Mouse (Mus musculus) ES-E14 (cell line): ENCODE data around the gene Rasa3. TPM values are rescaled to one million over a fixed set of nuclear protein-coding genes. Genes with fewer than 3 reads are reported as not detected.

Source experiments
- DNase-seq: peaks from one replicate; pipeline ENCODE4 v3.0.0-alpha.2; 2013; ENCODE audit warnings: low read depth, low spot score
- H3K27ac ChIP-seq: 2 replicates; pipeline ENCODE4 v1.5.1; 2012; ENCODE audit warnings: low read depth, mild to moderate bottlenecking, low read length, moderate library complexity, mixed read lengths; ENCODE audit not compliant: poor library complexity, insufficient read depth, severe bottlenecking
- H3K36me3 ChIP-seq: 2 replicates; pipeline ENCODE4 v1.6.1; 2012; ENCODE audit warnings: mild to moderate bottlenecking, low read length, moderate library complexity, mixed read lengths; ENCODE audit not compliant: control insufficient read depth, poor library complexity, insufficient read depth, severe bottlenecking
- H3K4me1 ChIP-seq, 2 experiments: fragments of 150-350 bp in 1 of 2; sonication (generic) in 1 of 2; 2 replicates each; pipeline ENCODE4 v1.6.1; 2012; ENCODE audit warnings: low read length in 2 of 2, mild to moderate bottlenecking in 1 of 2, mixed read lengths in 1 of 2; ENCODE audit not compliant: control insufficient read depth in 2 of 2, insufficient read depth in 2 of 2, poor library complexity in 1 of 2
- H3K4me3 ChIP-seq, 2 experiments: fragments of 150-350 bp in 1 of 2; sonication (generic) in 1 of 2; 2 replicates each; pipeline ENCODE4 v1.5.1; 2012; ENCODE audit warnings: low read length in 2 of 2, low read depth in 1 of 2, mild to moderate bottlenecking in 1 of 2, mixed read lengths in 1 of 2; ENCODE audit not compliant: insufficient read depth in 1 of 2, poor library complexity in 1 of 2, severe bottlenecking in 1 of 2
- H3K9ac ChIP-seq: 2 replicates; pipeline ENCODE4 v1.6.1; 2012; ENCODE audit warnings: low read depth, mild to moderate bottlenecking, low read length, mixed read lengths; ENCODE audit not compliant: poor library complexity, insufficient read depth, severe bottlenecking
- H3K9me3 ChIP-seq: fragments of 150-350 bp; sonication (generic); 2 replicates; pipeline ENCODE4 v1.6.1; 2012; ENCODE audit warnings: low read depth, mild to moderate bottlenecking, low read length; ENCODE audit not compliant: control insufficient read depth, insufficient read depth
- CHD2 ChIP-seq: IDR thresholded peaks from 2 replicates; pipeline ENCODE4 v1.6.1; 2014; ENCODE audit warnings: mild to moderate bottlenecking, low read depth, low read length, inconsistent platforms
- HCFC1 ChIP-seq: IDR thresholded peaks from 2 replicates; pipeline ENCODE4 v1.6.1; 2012; ENCODE audit warnings: low read length, inconsistent platforms, borderline replicate concordance; ENCODE audit not compliant: insufficient read depth
- MAFK ChIP-seq: IDR thresholded peaks from 2 replicates; pipeline ENCODE4 v1.6.1; 2014; ENCODE audit warnings: mild to moderate bottlenecking, low read depth, low read length, inconsistent platforms; ENCODE audit not compliant: insufficient read depth
- ZC3H11A ChIP-seq: IDR thresholded peaks from 2 replicates; pipeline ENCODE4 v1.6.1; 2012; ENCODE audit warnings: low read depth, mild to moderate bottlenecking, inconsistent platforms, low read length, borderline replicate concordance
- ZNF384 ChIP-seq: IDR thresholded peaks from 2 replicates; pipeline ENCODE4 v1.6.1; 2012; ENCODE audit warnings: low read depth, low read length, inconsistent platforms
- in situ Hi-C, 2 experiments: fragments of 600-800 bp; cut with MboI; formaldehyde crosslinking; loops; one replicate each; pipeline ENCODE4 v1.15.1; 2025; ENCODE audit warnings: low sequenced_read_pairs in 2 of 2, inconsistent platforms in 1 of 2; ENCODE audit not compliant: unreplicated experiment in 2 of 2
- total RNA-seq: library from RNA; depleted of rRNA; stranded (reverse); fragments of 300-350 nt; gene quantifications from 2 replicates; pipeline ENCODE4 v1.2.3, GENCODE M21; 2012

Rasa3 gene
- total RNA-seq, 1 experiment, result 14.4 TPM

DNA sequence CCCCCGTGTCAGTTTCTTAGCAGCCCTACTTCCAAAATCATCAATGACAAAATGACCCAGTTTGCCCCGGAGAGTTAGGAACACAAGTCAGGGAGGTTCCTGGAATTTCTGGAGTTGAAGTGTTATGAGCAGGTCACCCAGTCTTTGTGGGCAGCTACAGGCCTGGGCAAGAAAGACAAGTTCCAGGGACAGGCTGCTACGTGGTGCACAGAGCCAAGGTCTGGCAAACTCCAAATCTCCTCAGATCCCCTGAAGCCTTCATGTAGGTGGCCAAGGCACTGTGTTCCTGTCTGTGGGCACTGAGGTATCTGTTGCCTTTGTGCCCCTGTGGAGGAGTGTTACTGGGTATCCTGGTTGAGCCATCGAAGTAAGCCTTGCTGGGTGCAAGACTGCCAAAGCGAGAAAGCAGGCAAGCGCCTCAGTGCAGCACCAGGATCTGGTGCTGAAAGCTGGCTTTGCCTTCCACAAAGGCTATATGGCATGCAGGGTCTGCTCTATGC, 12.6 kb downstream of the Rasa3 start:
- no peak overlapping the region for H3K27ac ChIP-seq
- in situ Hi-C loops, result no loop called here
- H3K36me3 ChIP-seq, result no peaks in the 10 kb centered on the region
- TF ChIP-seq CHD2, result no peak
- no peak for TF ChIP-seq ZNF384
- no peak for TF ChIP-seq HCFC1
- no peaks in the 10 kb centered on the region for H3K4me1 ChIP-seq
- H3K9me3 ChIP-seq, result no peaks in the 10 kb centered on the region
- H3K9ac ChIP-seq, result no peak overlapping the region
- no peak overlapping the region for H3K4me3 ChIP-seq
- DNase-seq, result no peak

DNA sequence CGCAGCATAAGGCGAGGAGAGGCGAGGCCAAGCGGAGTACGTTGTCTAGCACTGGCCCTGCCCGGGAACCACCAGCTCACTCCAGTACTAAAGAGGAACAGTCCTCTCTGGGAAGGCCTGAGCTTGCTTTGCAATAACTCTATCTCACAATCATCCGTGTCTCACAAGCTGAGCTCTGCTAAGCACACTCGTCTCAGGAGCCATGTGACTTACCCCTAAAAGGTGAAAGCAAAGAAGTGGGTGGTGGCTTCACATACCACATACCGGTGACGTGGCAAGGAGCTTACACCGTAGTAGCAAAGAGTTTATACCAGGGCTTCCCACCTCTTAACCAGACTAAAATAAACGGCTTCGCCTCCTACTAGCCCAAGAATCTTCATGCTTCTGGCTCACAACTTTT, 17.1 kb downstream of the Rasa3 start:
- TF ChIP-seq MAFK (no peak), CHD2 (no peak), ZNF384 (no peak), ZC3H11A (no peak), HCFC1 (no peak)
- Histone ChIP-seq H3K4me3 (no peak overlapping the region), H3K27ac (no peak overlapping the region), H3K9ac (no peak overlapping the region), H3K9me3 (no peaks in the 10 kb centered on the region), H3K36me3 (no peaks in the 10 kb centered on the region), H3K4me1 (no peaks in the 10 kb centered on the region)
- in situ Hi-C loops, result no loop called here
- DNase-seq, result no peak

DNA sequence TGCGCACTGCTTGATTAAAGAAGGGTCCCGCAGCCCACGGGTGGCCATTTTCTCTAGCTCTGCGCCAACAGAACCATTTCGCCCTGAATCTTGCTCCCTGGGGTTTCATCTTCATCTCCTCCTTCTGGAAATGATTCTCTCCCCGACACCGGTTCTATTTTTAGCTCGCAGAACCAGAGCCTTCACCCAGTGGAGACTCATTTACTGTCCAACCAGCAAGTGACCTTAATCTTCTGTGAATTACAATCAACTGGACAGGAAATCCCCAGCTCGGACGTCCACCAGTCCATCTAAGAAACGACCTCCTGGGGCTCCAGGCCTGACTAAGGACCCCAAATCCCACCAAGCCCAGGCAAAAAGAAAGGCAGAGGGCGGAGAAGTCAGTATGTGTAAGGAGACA, 19.9 kb downstream of the Rasa3 start:
- no peak for DNase-seq
- no peak for TF ChIP-seq MAFK
- TF ChIP-seq CHD2, result no peak
- no peak for TF ChIP-seq ZC3H11A
- no peak for TF ChIP-seq HCFC1
- no peak for TF ChIP-seq ZNF384
- Histone ChIP-seq H3K9ac (no peak overlapping the region), H3K4me3 (no peak overlapping the region), H3K4me1 (no peaks in the 10 kb centered on the region), H3K27ac (no peak overlapping the region), H3K9me3 (no peaks in the 10 kb centered on the region), H3K36me3 (no peaks in the 10 kb centered on the region)
- in situ Hi-C loops, result no loop called here

DNA sequence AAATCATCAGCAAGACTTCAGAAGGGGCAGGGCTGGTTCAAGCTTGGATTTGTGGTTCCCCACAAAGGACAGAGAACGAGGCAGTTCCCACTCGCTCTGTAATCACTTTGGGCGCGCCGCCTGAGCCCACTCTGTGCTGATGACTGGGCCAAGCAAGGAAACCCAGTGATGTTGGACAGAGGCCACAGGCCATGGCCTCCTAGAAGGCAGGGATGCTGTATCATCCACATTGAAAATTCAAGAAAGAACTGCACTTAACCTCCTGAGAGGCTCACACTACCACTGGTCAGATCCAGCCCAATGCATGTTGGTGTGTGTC, 22.4 kb downstream of the Rasa3 start:
- TF ChIP-seq CHD2 (no peak), ZNF384 (no peak), ZC3H11A (no peak), HCFC1 (no peak), MAFK (no peak)
- Histone ChIP-seq H3K9ac (no peak overlapping the region), H3K9me3 (no peaks in the 10 kb centered on the region), H3K4me3 (no peak overlapping the region), H3K4me1 (no peaks in the 10 kb centered on the region), H3K27ac (no peak overlapping the region), H3K36me3 (no peaks in the 10 kb centered on the region)
- no peak for DNase-seq
- in situ Hi-C loops, result no loop called here

DNA sequence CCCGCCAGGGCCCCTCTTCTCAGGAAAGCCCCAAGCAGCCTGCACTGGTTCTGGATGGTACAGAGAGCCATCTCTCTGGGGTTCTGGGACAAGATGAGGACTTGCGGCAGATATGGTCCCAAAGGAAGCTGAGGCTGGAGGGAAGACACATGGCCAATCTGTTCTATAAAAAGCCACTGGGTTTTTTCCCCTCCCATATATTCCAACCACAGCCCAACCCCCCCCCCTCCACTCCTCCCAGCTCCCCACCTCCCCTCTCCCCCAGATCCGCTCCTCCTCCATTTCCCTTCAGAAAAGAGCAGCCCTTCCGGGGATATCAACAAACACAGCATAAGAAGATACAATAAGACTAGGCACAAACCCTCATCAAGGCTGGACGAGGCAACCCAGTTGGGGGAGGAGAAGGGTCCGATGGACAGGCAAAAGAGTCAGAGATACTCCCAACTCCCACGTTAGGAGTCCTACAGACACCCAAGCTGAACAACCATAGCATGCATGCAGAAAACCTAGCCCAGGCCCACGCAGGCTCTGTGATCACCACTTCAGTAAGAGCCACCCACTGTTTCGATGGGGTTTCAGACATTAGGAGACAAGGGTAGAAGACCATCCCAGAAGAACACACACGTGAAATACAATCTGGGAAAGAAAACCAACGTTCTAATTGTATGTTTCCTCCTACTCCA, 22.9 kb downstream of the Rasa3 start:
- Histone ChIP-seq H3K4me1 (no peaks in the 10 kb centered on the region), H3K27ac (no peak overlapping the region)
- in situ Hi-C loops, result no loop called here

More for the DNA sequence above, 22.9 kb downstream of the Rasa3 start:
- Histone ChIP-seq H3K9me3 (no peaks in the 10 kb centered on the region), H3K9ac (no peak overlapping the region), H3K36me3 (no peaks in the 10 kb centered on the region), H3K4me3 (no peak overlapping the region)
- TF ChIP-seq HCFC1 (no peak), ZNF384 (no peak), ZC3H11A (no peak), CHD2 (no peak), MAFK (no peak)
- DNase-seq, result no peak
